Mouse (Mus musculus) heart, adult 8-10 months (tissue): ENCODE measurements at regions not wholly inside any gene's neighbourhood (a gene's known extent, or its start where the extent isn't known, plus 50 kb on each side); places are given as distances from the start of the nearest gene placed in this dataset.

Experiments
- DNase-seq: peaks from one replicate; pipeline ENCODE4 v3.0.0; 2022; ENCODE audit warnings: low spot score

GRCm38 (mm10) chr11:45533402-45534056, 318.3 kb upstream of the Clint1 start:
- DNase-seq = no peak

- peak; percentile 8 for DNase-seq
These were observed 316.3 kb upstream of the Clint1 start for GRCm38 (mm10) chr11:45535501-45536025.

GRCm38 (mm10) chr11:45538011-45538410, 313.8 kb upstream of the Clint1 start:
- DNase-seq = no peak

- peak; percentile 82 for DNase-seq
These were observed 312.4 kb upstream of the Clint1 start for GRCm38 (mm10) chr11:45539459-45539858.

GRCm38 (mm10) chr11:45544531-45544930, 307.3 kb upstream of the Clint1 start:
- no peak for DNase-seq

GRCm38 (mm10) chr11:45545896-45546626, 305.8 kb upstream of the Clint1 start:
- peak; percentile 19 for DNase-seq

GRCm38 (mm10) chr11:45546861-45547260, 305.0 kb upstream of the Clint1 start:
- no peak for DNase-seq

- no peak for DNase-seq
These were observed 301.5 kb upstream of the Clint1 start for GRCm38 (mm10) chr11:45550376-45550775.

- DNase-seq = no peak
These were observed 274.2 kb upstream of the Clint1 start for GRCm38 (mm10) chr11:45577469-45578154.

GRCm38 (mm10) chr11:45592335-45592734, 259.5 kb upstream of the Clint1 start:
- no peak for DNase-seq

GRCm38 (mm10) chr11:45592890-45593642, 258.8 kb upstream of the Clint1 start:
- DNase-seq = no peak

- DNase-seq = peak; percentile 9
These were observed 256.5 kb upstream of the Clint1 start for GRCm38 (mm10) chr11:45595372-45595771.

- no peak for DNase-seq
These were observed 230.0 kb upstream of the Clint1 start for GRCm38 (mm10) chr11:45621824-45622223.

- DNase-seq = no peak
These were observed 229.2 kb upstream of the Clint1 start for GRCm38 (mm10) chr11:45622701-45623100.

- no peak for DNase-seq
These were observed 227.6 kb upstream of the Clint1 start for GRCm38 (mm10) chr11:45624233-45624632.

GRCm38 (mm10) chr11:45629250-45629649, 222.6 kb upstream of the Clint1 start:
- no peak for DNase-seq

- no peak for DNase-seq
These were observed 217.2 kb upstream of the Clint1 start for GRCm38 (mm10) chr11:45634535-45635235.

GRCm38 (mm10) chr11:45635896-45636295, 216.0 kb upstream of the Clint1 start:
- DNase-seq = no peak

- DNase-seq = no peak
These were observed 212.6 kb upstream of the Clint1 start for GRCm38 (mm10) chr11:45639236-45639635.

GRCm38 (mm10) chr11:45642142-45642756, 209.6 kb upstream of the Clint1 start:
- no peak for DNase-seq
